In genomic region chr14:58816540-58816876, GRCm38 (mm10) we compare ENCODE assay signal across 13 mouse cellular contexts.
"Had no signal": no experiment of that assay in that cellular context is flagged by ENCODE, and none has a peak within 500 bp of the region (broad histone marks: within the 10 kb centered on the region; RNA-seq: fewer than 3 reads in every experiment).

No protein-coding gene starts in this region.

- H3K4me3 ChIP-seq: midbrain, embryonic 10.5 days; midbrain, embryonic 12.5 days; neural tube, embryonic 12.5 days; stomach, embryonic 15.5 days had no signal

- H3K36me3 ChIP-seq: midbrain, embryonic 10.5 days; midbrain, embryonic 12.5 days; neural tube, embryonic 12.5 days; stomach, embryonic 15.5 days had no signal

- H3K27me3 ChIP-seq: midbrain, embryonic 12.5 days; neural tube, embryonic 12.5 days; stomach, embryonic 15.5 days had no signal

- H3K9me3 ChIP-seq: midbrain, embryonic 10.5 days; midbrain, embryonic 12.5 days; neural tube, embryonic 12.5 days; stomach, embryonic 15.5 days had no signal

- ATAC-seq: midbrain, embryonic 16.5 days had no signal

- H3K27ac ChIP-seq: midbrain, embryonic 10.5 days; midbrain, embryonic 12.5 days; neural tube, embryonic 12.5 days; stomach, embryonic 15.5 days; stomach, postnatal 0 days had no signal

- H3K4me1 ChIP-seq: midbrain, embryonic 10.5 days; midbrain, embryonic 12.5 days; neural tube, embryonic 12.5 days; stomach, embryonic 15.5 days had no signal

- H3K4me2 ChIP-seq: lung, embryonic 14.5 days; midbrain, embryonic 12.5 days; neural tube, embryonic 12.5 days; stomach, embryonic 15.5 days had no signal

- H3K9ac ChIP-seq: lung, embryonic 14.5 days; midbrain, embryonic 12.5 days; neural tube, embryonic 12.5 days; stomach, embryonic 15.5 days had no signal

- DNase-seq: lung, postnatal 10 days; lung, postnatal 4 days; right cerebral cortex, postnatal 14 days; thymus, adult 2 months; thymus, postnatal 25 days; thymus, postnatal 4 days had no signal
